Mouse (Mus musculus) embryonic facial prominence, embryonic 15.5 days (tissue): ENCODE results near the gene Tango6. TPM values are rescaled to one million over a fixed set of nuclear protein-coding genes. Genes with fewer than 3 reads are reported as not detected.

Source experiments
- ATAC-seq: fragments of 200-750 bp; cut with Nextera tagmentation; 2 replicates; pipeline ENCODE4 v1.8.0; 2017; ENCODE audit warnings: low read depth, moderate TSS enrichment; ENCODE audit not compliant: insufficient number of reproducible peaks, low FRiP score, low TSS enrichment
- H3K27ac ChIP-seq: fragments of 300-500 bp; sonication (generic); replicated peaks from 2 replicates; pipeline ENCODE4 v1.5.1; 2015; ENCODE audit warnings: mild to moderate bottlenecking, inconsistent platforms
- H3K27me3 ChIP-seq: fragments of 300-500 bp; sonication (generic); 2 replicates; pipeline ENCODE4 v1.6.1; 2015; ENCODE audit warnings: inconsistent platforms
- H3K36me3 ChIP-seq: fragments of 300-500 bp; sonication (generic); 2 replicates; pipeline ENCODE4 v1.6.1; 2015; ENCODE audit warnings: mild to moderate bottlenecking, inconsistent platforms
- H3K4me1 ChIP-seq: fragments of 300-500 bp; sonication (generic); 2 replicates; pipeline ENCODE4 v1.6.1; 2015; ENCODE audit warnings: inconsistent platforms
- H3K4me2 ChIP-seq: fragments of 300-500 bp; sonication (generic); replicated peaks from 2 replicates; pipeline ENCODE4 v1.6.1; 2015; ENCODE audit warnings: mild to moderate bottlenecking, inconsistent platforms
- H3K4me3 ChIP-seq: fragments of 300-500 bp; sonication (generic); replicated peaks from 2 replicates; pipeline ENCODE4 v1.5.1; 2015; ENCODE audit warnings: mild to moderate bottlenecking, inconsistent platforms
- H3K9ac ChIP-seq: fragments of 300-500 bp; sonication (generic); 2 replicates; pipeline ENCODE4 v1.6.1; 2015; ENCODE audit warnings: inconsistent platforms
- H3K9me3 ChIP-seq: fragments of 300-500 bp; sonication (generic); replicated peaks from 2 replicates; pipeline ENCODE4 v1.6.1; 2016; ENCODE audit warnings: inconsistent platforms
- WGBS: fragments of 180-500 bp; shearing (Covaris S2); methylation state at CpG from one replicate; pipeline ENCODE4 v1.1.7; 2015; 5-methylcytosine and 5-hydroxymethylcytosine counted together
- polyA plus RNA-seq: library from polyadenylated mRNA; unstranded; fragments of >200 nt; fragmentation: Nextera tagmentation; extraction: Ambion mirVana; gene quantifications from 2 replicates; pipeline ENCODE4 v1.2.1, GENCODE M21; 2015

Gene Tango6
- polyA plus RNA-seq, 1 experiment from 2014 or later, result 8.9 TPM

DNA sequence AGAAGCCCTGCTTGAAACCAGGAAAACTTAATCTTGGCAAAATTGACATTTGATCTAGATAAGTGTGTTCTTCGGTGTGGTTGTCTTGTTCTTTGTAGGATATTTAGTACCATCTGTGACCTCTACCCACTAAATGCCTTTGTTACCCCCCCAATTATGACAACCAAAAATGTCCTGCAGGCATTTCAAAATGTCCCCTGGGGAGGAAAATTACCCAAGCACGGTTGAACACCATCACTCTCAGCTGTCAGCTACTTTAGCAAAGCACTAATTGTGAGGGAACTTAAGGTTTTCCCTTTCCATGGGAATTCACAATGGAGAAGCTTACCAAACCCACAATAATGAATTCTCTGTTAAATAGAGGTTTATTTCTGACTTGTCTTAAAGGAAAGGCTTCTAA, 41.1 kb downstream of the Tango6 start:
- 12% methylated on average over 2 of the region's 2 CpGs for WGBS
- Histone ChIP-seq H3K4me1 (0 out of 2 replicates have a peak, but pooled peaks cover 2% of the 10 kb centered on the region), H3K9ac (no peak overlapping the region), H3K4me3 (no peak overlapping the region), H3K36me3 (peaks cover 17% of the 10 kb centered on the region), H3K4me2 (no peak overlapping the region), H3K27me3 (no peaks in the 10 kb centered on the region), H3K9me3 (no peaks in the 10 kb centered on the region), H3K27ac (no peak overlapping the region)
- no peak for ATAC-seq

DNA sequence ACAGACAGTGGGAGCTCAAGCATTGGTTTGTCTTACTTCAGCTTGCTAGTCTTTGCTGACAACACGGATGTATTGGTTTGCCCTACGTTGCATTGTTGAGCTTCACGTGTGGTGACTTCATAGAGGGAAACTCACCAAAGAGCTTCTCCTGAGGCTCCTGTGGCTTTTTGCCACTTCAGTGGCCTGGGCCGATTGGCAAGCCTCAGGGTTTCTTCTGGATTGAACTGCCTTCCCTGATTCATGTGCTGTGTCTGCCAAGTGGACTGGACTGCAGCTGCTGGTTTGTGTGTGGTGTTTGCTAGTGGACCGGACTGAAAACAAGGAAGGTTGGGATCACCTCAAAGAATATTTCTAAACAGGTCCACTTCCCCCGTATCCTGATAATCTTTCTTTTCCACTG, 43.7 kb downstream of the Tango6 start:
- Histone ChIP-seq H3K36me3 (peaks cover 17% of the 10 kb centered on the region), H3K9ac (no peak overlapping the region), H3K4me1 (no peaks in the 10 kb centered on the region), H3K4me3 (no peak overlapping the region), H3K4me2 (no peak overlapping the region), H3K9me3 (no peaks in the 10 kb centered on the region), H3K27me3 (no peaks in the 10 kb centered on the region), H3K27ac (no peak overlapping the region)
- WGBS, result 83% methylated on average over 6 of the region's 6 CpGs
- ATAC-seq, result no peak

DNA sequence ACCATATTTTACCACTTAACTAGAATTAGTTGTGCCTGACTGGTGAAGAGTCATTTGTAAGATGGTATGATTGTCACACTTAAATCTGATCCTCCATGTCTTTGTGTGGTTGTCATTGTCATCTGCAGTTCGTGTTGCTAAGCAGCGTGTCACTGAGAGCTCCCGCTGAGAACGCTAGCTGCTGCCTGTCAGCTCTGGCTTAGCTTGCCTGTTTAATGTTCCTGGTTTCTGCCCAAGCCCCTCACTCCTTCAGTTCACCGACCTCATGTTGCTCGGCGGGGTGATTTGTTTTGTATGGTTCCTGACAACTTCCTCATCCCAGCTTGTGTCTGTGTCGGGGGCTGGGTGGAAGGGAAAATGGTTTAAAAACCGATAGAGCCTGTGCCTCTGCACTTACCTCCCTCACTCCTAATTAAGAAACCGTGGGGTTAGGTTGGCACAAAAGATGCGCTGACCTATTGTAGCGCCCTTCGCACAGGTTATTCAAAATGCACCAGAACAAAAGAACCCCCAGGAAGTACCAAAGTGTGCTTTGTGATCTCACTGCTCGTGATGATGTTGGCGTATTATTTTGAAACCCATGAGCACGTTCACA, 44.5 kb downstream of the Tango6 start:
- H3K9ac ChIP-seq, result no peak overlapping the region
- peaks cover 17% of the 10 kb centered on the region for H3K36me3 ChIP-seq
- H3K4me1 ChIP-seq, result no peaks in the 10 kb centered on the region
- no peak overlapping the region for H3K27ac ChIP-seq
- no peak overlapping the region for H3K4me2 ChIP-seq
- H3K4me3 ChIP-seq, result no peak overlapping the region
- 39% methylated on average over 16 of the region's 16 CpGs for WGBS
- no peaks in the 10 kb centered on the region for H3K27me3 ChIP-seq
- ATAC-seq, result no peak
- no peaks in the 10 kb centered on the region for H3K9me3 ChIP-seq

DNA sequence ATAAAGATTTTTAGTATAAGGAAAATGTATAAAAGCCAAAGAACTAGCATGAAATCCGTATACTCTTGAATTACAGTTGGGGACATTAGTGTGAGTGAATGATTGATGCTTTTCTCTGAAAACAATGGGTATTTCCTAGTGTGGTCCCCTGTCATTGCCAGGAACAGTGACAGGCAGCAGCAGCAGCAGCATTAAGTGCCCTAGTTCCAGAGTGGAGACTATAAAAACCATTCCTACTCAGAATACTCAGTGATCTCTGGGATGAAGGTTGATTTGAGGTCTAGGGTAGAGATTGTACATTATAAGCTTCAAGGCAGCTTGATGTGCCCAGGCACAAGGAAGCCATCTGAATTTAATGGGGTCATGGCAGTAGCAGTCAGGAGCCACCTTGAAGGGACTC, 45.0 kb downstream of the Tango6 start:
- no peaks in the 10 kb centered on the region for H3K4me1 ChIP-seq
- H3K9me3 ChIP-seq, result no peaks in the 10 kb centered on the region
- H3K27ac ChIP-seq, result no peak overlapping the region
- H3K27me3 ChIP-seq, result no peaks in the 10 kb centered on the region
- H3K9ac ChIP-seq, result no peak overlapping the region
- no peak overlapping the region for H3K4me2 ChIP-seq
- WGBS, result 47% methylated on average over 1 of the region's 1 CpGs
- no peak for ATAC-seq
- no peak overlapping the region for H3K4me3 ChIP-seq
- H3K36me3 ChIP-seq, result peaks cover 17% of the 10 kb centered on the region

DNA sequence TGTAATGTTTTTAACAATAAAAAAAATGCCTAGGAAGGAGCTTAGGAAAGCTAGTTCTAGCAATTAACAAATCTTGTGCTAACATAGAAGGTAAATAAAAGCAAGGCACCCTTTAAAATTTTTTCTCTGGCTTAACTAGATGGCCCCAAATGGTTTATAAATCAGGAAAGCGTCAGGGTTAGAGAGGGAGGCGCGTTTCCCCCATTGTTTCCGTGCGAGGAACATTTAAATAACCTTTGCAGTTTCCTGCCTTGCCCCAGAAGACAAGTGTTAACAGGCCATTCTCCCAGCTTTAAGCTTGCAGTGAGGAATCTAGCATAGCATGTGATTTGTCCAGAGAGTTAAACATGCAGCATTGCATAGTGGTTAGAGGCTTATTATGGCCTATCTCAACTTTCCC, 50.1 kb downstream of the Tango6 start:
- H3K4me1 ChIP-seq, result peaks cover 19% of the 10 kb centered on the region; the same call in 1 of the 2 replicates
- no peaks in the 10 kb centered on the region for H3K27me3 ChIP-seq
- no peak overlapping the region for H3K27ac ChIP-seq
- H3K4me2 ChIP-seq, result no peak overlapping the region
- H3K9ac ChIP-seq, result no peak overlapping the region
- no peak for ATAC-seq
- no peaks in the 10 kb centered on the region for H3K9me3 ChIP-seq
- no peak overlapping the region for H3K4me3 ChIP-seq
- WGBS, result 39% methylated on average over 5 of the region's 5 CpGs
- H3K36me3 ChIP-seq, result peaks cover 4% of the 10 kb centered on the region; the same call in 1 of the 2 replicates

DNA sequence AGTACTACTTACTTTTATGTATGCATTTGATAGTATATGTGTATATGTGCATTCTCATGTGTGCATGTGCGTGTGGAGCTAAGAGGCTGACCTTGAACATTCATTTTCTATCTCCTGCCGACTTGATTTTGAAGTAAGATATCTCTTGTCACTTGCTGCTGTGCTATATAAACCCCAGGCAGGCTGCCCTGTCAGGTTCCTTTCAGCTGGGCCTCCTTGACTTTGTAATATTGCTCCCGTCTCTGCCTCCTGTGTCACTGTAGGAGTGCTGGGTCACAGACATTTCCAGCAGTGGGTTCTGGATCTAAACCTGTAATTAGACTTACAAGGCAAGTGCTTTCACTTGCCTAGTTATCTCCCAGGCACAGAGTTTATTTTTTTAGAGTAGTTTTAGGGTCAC, 50.8 kb downstream of the Tango6 start:
- Histone ChIP-seq H3K4me2 (no peak overlapping the region), H3K36me3 (peaks cover 4% of the 10 kb centered on the region; the same call in 1 of the 2 replicates), H3K4me1 (peaks cover 19% of the 10 kb centered on the region; the same call in 1 of the 2 replicates), H3K9ac (no peak overlapping the region), H3K27me3 (no peaks in the 10 kb centered on the region), H3K27ac (no peak overlapping the region), H3K9me3 (no peaks in the 10 kb centered on the region), H3K4me3 (no peak overlapping the region)
- ATAC-seq, result no peak
- 56% methylated on average over 3 of the region's 3 CpGs for WGBS

DNA sequence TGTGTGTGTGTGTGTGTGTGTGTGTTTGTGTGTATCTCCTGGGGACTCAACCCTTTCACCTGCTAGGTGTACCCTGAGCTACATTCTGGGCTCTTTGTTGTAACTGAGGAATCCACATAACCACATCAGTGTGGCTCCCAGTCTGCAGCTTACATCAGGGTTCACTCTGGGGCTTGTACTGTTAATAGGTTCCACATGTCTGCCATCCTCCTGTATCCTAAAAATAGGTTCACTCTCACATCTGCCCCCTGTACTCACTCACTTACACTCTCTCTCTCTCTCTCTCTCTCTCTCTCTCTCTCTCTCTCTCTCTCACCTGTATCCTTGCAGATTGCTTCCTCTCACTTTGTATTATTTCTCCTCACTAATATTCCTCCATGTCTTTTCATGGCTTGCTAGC, 51.4 kb downstream of the Tango6 start:
- H3K27me3 ChIP-seq, result no peaks in the 10 kb centered on the region
- peaks cover 5% of the 10 kb centered on the region; the same call in 1 of the 2 replicates for H3K36me3 ChIP-seq
- no peak for ATAC-seq
- no peak overlapping the region for H3K4me3 ChIP-seq
- no peak overlapping the region for H3K4me2 ChIP-seq
- no peak overlapping the region for H3K9ac ChIP-seq
- H3K27ac ChIP-seq, result no peak overlapping the region
- H3K9me3 ChIP-seq, result no peaks in the 10 kb centered on the region
- H3K4me1 ChIP-seq, result peaks cover 19% of the 10 kb centered on the region; the same call in 1 of the 2 replicates

DNA sequence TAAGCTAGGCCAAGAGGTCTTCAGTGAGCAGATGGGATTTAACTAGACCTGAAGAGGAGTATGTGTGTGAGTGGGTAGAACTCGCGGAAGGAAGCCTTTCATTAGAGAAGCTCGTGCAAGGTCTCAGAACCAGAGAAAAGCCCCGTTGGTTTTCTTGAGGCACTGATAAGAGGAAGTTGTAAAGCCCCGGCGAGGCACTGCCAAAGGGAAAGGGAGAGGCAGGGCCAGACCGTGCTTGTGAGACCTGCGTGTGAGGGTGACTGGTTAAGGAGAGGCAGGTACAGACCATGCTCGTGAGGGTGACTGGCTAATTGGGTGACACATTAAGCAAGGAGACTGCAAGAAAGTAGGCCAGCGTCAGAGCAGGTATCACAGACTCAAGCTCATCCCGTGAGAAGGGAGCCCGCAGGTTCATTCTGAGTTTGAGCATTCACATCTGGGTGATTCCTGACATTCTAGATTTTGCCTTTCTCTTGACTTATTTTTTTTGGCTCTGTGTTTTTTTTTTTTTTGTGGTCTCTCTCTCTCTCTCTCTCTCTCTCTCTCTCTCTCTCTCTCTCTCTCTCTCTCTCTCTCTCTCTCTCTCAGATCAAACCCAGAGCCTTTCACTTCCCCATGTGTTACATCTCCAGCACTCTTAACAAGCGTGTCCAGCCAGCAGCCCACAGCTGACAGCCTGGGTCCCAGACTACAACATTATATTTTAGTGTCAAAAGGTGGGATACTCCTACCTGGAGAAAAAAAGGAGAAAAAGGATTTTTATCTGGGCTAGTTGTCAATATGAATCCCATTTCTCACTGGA, 54.2 kb downstream of the Tango6 start:
- Histone ChIP-seq H3K27me3 (no peaks in the 10 kb centered on the region), H3K4me3 (no peak overlapping the region), H3K4me2 (no peak overlapping the region), H3K4me1 (peaks cover 19% of the 10 kb centered on the region; the same call in 1 of the 2 replicates), H3K27ac (no peak overlapping the region), H3K9ac (no peak overlapping the region), H3K9me3 (no peaks in the 10 kb centered on the region), H3K36me3 (peaks cover 14% of the 10 kb centered on the region; the same call in 1 of the 2 replicates)
- 49% methylated on average over 13 of the region's 13 CpGs for WGBS
- ATAC-seq, result no peak

DNA sequence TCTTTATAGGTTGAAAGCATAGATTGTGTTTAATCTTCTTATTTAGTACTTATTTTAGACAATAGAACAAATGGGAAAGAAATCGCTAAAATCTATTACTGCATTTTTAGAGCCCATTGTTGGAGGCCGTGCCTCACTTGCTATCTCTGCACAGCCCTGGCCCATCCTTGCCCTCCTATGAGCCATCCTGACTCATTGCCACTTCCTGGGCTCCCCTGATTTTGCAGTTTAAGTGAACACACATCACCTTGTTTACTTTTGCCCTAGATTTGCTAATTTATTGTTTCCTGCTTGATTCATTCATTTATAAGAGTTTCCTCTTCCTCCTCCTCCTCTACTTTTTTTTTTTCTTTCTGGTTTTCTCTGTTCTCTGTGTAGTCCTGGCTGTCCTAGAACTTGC, 55.0 kb downstream of the Tango6 start:
- no peak overlapping the region for H3K9ac ChIP-seq
- H3K4me1 ChIP-seq, result peaks cover 19% of the 10 kb centered on the region; the same call in 1 of the 2 replicates
- H3K9me3 ChIP-seq, result no peaks in the 10 kb centered on the region
- no peak overlapping the region for H3K27ac ChIP-seq
- WGBS, result 49% methylated on average over 2 of the region's 2 CpGs
- H3K4me3 ChIP-seq, result no peak overlapping the region
- peaks cover 17% of the 10 kb centered on the region; the same call in 1 of the 2 replicates for H3K36me3 ChIP-seq
- H3K27me3 ChIP-seq, result no peaks in the 10 kb centered on the region
- no peak for ATAC-seq
- H3K4me2 ChIP-seq, result no peak overlapping the region

DNA sequence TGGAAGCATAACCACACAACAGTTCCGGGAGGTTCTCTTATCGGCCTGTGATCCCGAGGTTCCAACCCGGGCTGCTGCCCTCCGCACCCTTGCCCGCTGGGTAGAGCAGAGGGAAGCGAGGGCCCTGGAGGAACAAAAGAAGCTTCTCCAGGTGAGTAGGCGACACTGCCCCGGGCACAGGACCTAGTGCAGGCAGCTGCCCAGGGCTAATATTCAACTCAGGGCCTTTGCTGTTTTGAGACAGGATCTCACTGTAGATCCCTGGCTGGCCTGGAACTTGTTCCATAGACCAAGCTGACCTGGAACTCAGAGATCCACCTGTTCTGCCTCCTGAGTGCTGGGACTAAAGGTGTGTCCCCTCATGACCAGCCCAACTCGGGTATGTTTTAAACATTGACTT, 59.5 kb downstream of the Tango6 start:
- ATAC-seq, result no peak
- H3K9ac ChIP-seq, result no peak overlapping the region
- 92% methylated on average over 10 of the region's 10 CpGs for WGBS
- H3K4me1 ChIP-seq, result no peaks in the 10 kb centered on the region
- H3K36me3 ChIP-seq, result peaks cover 13% of the 10 kb centered on the region; the same call in 1 of the 2 replicates
- H3K4me2 ChIP-seq, result no peak overlapping the region
- no peaks in the 10 kb centered on the region for H3K27me3 ChIP-seq
- H3K9me3 ChIP-seq, result no peaks in the 10 kb centered on the region
- H3K27ac ChIP-seq, result no peak overlapping the region
- H3K4me3 ChIP-seq, result no peak overlapping the region

DNA sequence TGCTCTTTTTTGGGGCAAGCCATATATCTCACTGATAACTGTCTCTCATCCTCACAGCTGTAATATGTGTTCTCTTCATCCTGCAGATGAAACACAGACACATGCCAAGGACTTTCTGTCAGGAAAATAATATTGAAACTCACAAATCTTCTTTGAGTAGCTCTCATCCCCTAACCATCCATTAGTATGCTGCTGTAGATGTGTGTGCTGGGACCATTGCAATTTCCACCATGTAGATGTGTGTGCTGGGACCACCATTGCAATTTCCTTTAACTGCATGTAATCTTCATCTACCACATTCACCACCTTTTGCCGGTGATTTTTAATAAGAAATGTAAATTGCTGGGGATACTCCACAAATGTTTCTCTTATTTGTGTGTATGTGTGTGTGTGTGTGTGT, 60.5 kb downstream of the Tango6 start:
- 92% methylated on average over 1 of the region's 1 CpGs for WGBS
- no peak overlapping the region for H3K9ac ChIP-seq

More for the DNA sequence above, 60.5 kb downstream of the Tango6 start:
- no peaks in the 10 kb centered on the region for H3K9me3 ChIP-seq
- H3K4me2 ChIP-seq, result no peak overlapping the region
- H3K36me3 ChIP-seq, result peaks cover 13% of the 10 kb centered on the region; the same call in 1 of the 2 replicates
- H3K27me3 ChIP-seq, result no peaks in the 10 kb centered on the region
- no peak overlapping the region for H3K27ac ChIP-seq
- no peak overlapping the region for H3K4me3 ChIP-seq
- no peaks in the 10 kb centered on the region for H3K4me1 ChIP-seq
- ATAC-seq, result no peak
